Mouse (Mus musculus) spleen, adult 2 months (tissue): ENCODE measurements around the gene Sctr.

Experiments
- CTCF ChIP-seq: fragments of 200-500 bp; IDR thresholded peaks from 2 replicates; pipeline ENCODE4 v1.5.1; 2011; ENCODE audit warnings: mild to moderate bottlenecking, inconsistent platforms; ENCODE audit not compliant: insufficient read depth, insufficient read length, insufficient replicate concordance; ENCODE audit errors: extremely low read depth
- POLR2A ChIP-seq: fragments of 200-500 bp; IDR thresholded peaks from 2 replicates; pipeline ENCODE4 v1.6.1; 2011; ENCODE audit warnings: low read depth, low read length, inconsistent platforms

GRCm38 (mm10) chr1:120006844-120007790 lies at the start of gene Sctr:
- TF ChIP-seq POLR2A = no peak
- TF ChIP-seq CTCF = no peak
